Mouse (Mus musculus) lung, postnatal 0 days (tissue): ENCODE results near the gene Rptor. TPM values are rescaled to one million over a fixed set of nuclear protein-coding genes. Genes with fewer than 3 reads are reported as not detected.

Experiments
- ATAC-seq: fragments of 200-750 bp; cut with Nextera tagmentation; 2 replicates; pipeline ENCODE4 v1.8.0; 2017; ENCODE audit warnings: moderate library complexity
- DNase-seq: peaks from one replicate; pipeline ENCODE4 v3.0.0-alpha.2; 2016; ENCODE audit warnings: low spot score
- H3K27ac ChIP-seq: fragments of 300-500 bp; sonication (generic); 2 replicates; pipeline ENCODE4 v1.5.1; 2014; ENCODE audit warnings: antibody characterized with exemption, mild to moderate bottlenecking, low read length, mixed read lengths
- H3K27me3 ChIP-seq: fragments of 300-500 bp; sonication (generic); replicated peaks from 2 replicates; pipeline ENCODE4 v1.6.1; 2014; ENCODE audit warnings: low read length, mixed read lengths; ENCODE audit not compliant: insufficient read depth
- H3K36me3 ChIP-seq: fragments of 300-500 bp; sonication (generic); 2 replicates; pipeline ENCODE4 v1.6.1; 2014; ENCODE audit warnings: low read length, mixed read lengths; ENCODE audit not compliant: insufficient read depth
- H3K4me1 ChIP-seq: fragments of 300-500 bp; sonication (generic); 2 replicates; pipeline ENCODE4 v1.6.1; 2014; ENCODE audit warnings: antibody characterized with exemption, low read depth, low read length, mixed read lengths; ENCODE audit not compliant: insufficient read depth
- H3K4me2 ChIP-seq: fragments of 300-500 bp; sonication (generic); replicated peaks from 2 replicates; pipeline ENCODE4 v1.6.1; 2014; ENCODE audit warnings: low read depth, mild to moderate bottlenecking, low read length, moderate library complexity, mixed read lengths
- H3K4me3 ChIP-seq: fragments of 300-500 bp; sonication (generic); 2 replicates; pipeline ENCODE4 v1.5.1; 2014; ENCODE audit warnings: low read depth, low read length
- H3K9ac ChIP-seq: fragments of 300-500 bp; sonication (generic); replicated peaks from 2 replicates; pipeline ENCODE4 v1.6.1; 2014; ENCODE audit warnings: low read depth, mild to moderate bottlenecking
- H3K9me3 ChIP-seq: fragments of 300-500 bp; sonication (generic); 2 replicates; pipeline ENCODE4 v1.6.1; 2016; ENCODE audit warnings: low read length, mixed read lengths
- CTCF ChIP-seq: IDR thresholded peaks from 2 replicates; pipeline ENCODE4 v1.5.1; 2016; ENCODE audit warnings: antibody characterized with exemption, mild to moderate bottlenecking
- EP300 ChIP-seq: IDR thresholded peaks from 2 replicates; pipeline ENCODE4 v1.6.1; 2016; ENCODE audit warnings: antibody characterized with exemption, mild to moderate bottlenecking, control low read depth
- WGBS: fragments of 180-500 bp; shearing (Covaris S2); extraction: QIAGEN DNeasy Blood & Tissue Kit; methylation state at CpG from one replicate; pipeline ENCODE4 v1.1.7; 2014; 5-methylcytosine and 5-hydroxymethylcytosine counted together
- polyA plus RNA-seq: library from polyadenylated mRNA; unstranded; fragments of >200 nt; fragmentation: Nextera tagmentation; extraction: Ambion mirVana; gene quantifications from 2 replicates; pipeline ENCODE4 v1.2.1, GENCODE M21; 2015

Rptor gene
- polyA plus RNA-seq, 1 experiment from 2014 or later = 5.3 TPM

DNA sequence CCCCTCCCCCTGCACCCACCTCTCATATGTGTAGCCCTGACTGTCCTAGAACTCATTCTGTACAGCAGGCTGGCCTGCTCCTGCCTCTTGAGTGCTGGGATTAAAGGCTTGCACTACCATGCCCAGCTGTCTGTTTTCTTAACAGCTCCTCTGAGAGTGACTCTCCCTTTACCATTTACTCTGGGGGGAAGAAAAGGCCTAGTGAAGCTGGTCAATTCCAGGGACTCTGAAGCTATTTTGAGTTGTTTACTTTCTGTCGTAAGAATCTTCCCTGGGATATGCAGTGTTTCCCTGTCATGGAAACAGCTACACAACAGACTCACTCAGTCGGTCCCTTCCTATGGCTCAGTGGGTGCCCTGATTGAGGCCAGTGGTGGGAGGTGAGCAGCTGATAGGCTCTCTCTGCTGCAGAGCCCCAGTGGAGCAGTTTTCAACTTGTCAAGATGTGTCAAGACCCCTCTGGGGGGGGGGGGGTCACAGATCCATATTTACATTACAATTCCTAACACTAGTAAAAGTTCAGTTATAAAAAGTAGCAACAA is 63.9 kb downstream of the Rptor start:
- Histone ChIP-seq H3K4me1 (no peaks in the 10 kb centered on the region), H3K9ac (no peak overlapping the region), H3K4me2 (no peak overlapping the region), H3K27ac (peak overlapping the region; percentile 52; the same call in 1 of the 2 replicates), H3K36me3 (no peaks in the 10 kb centered on the region), H3K4me3 (no peak overlapping the region), H3K27me3 (no peaks in the 10 kb centered on the region), H3K9me3 (no peaks in the 10 kb centered on the region)
- DNase-seq (peak; percentile 88), ATAC-seq (peak; percentile 88)
- 14% methylated on average over 2 of the region's 2 CpGs for WGBS
- TF ChIP-seq EP300 (peak; percentile 57; the same call in 1 of the 2 replicates), CTCF (no peak)

GRCm38 (mm10) chr11:119670690-119671666 is 68.3 kb downstream of the Rptor start:
- TF ChIP-seq EP300 (no peak), CTCF (no peak)
- Histone ChIP-seq H3K27me3 (no peaks in the 10 kb centered on the region), H3K4me2 (no peak overlapping the region), H3K9me3 (no peaks in the 10 kb centered on the region), H3K4me3 (no peak overlapping the region), H3K4me1 (no peaks in the 10 kb centered on the region; the same call in 1 of the 2 replicates), H3K9ac (no peak overlapping the region), H3K36me3 (no peaks in the 10 kb centered on the region), H3K27ac (no peak overlapping the region)
- DNase-seq (no peak), ATAC-seq (no peak)
- 68% methylated on average over 11 of the region's 11 CpGs for WGBS

DNA sequence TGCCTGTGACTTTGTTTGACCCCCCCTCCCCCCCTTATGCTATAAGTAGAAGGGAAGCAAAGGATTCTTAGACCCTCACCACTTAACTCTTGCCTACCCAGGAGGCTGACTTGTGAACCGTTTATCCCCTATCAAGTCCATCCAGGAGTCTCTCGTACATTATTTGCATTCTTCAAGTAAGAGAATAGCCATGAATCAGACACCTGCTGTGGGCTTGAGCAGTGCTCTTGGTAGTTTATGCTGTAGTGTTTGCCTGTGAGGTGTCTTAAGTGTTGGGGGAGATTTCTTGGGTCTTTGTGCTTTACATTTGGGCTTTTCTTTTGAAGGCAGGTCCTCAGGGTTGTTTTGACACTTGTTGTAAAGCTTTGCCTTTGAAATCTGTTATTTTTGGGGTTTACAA is 69.3 kb downstream of the Rptor start:
- no peak for ATAC-seq
- no peak for DNase-seq
- H3K4me2 ChIP-seq = no peak overlapping the region

GRCm38 (mm10) chr11:119672775-119673174 is 70.1 kb downstream of the Rptor start:
- Histone ChIP-seq H3K4me2 (no peak overlapping the region), H3K4me1 (no peaks in the 10 kb centered on the region; the same call in 1 of the 2 replicates), H3K9ac (no peak overlapping the region), H3K36me3 (no peaks in the 10 kb centered on the region), H3K9me3 (no peaks in the 10 kb centered on the region), H3K27ac (no peak overlapping the region), H3K4me3 (no peak overlapping the region), H3K27me3 (no peaks in the 10 kb centered on the region)
- no peak for DNase-seq
- ATAC-seq = no peak
- no peak for TF ChIP-seq EP300
- no peak for TF ChIP-seq CTCF
- 49% methylated on average over 4 of the region's 4 CpGs for WGBS

More for the DNA sequence above, 69.3 kb downstream of the Rptor start:
- H3K4me3 ChIP-seq = no peak overlapping the region
- TF ChIP-seq EP300 = no peak
- TF ChIP-seq CTCF = no peak
- H3K4me1 ChIP-seq = no peaks in the 10 kb centered on the region; the same call in 1 of the 2 replicates
- WGBS = 35% methylated on average over 2 of the region's 2 CpGs
- H3K27me3 ChIP-seq = no peaks in the 10 kb centered on the region
- H3K36me3 ChIP-seq = no peaks in the 10 kb centered on the region
- no peaks in the 10 kb centered on the region for H3K9me3 ChIP-seq
- H3K27ac ChIP-seq = no peak overlapping the region
- no peak overlapping the region for H3K9ac ChIP-seq

- no peaks in the 10 kb centered on the region for H3K27me3 ChIP-seq
- H3K4me1 ChIP-seq = no peaks in the 10 kb centered on the region; the same call in 1 of the 2 replicates
- 60% methylated on average over 4 of the region's 4 CpGs for WGBS
- DNase-seq (no peak), ATAC-seq (no peak)
- no peak for TF ChIP-seq EP300
- no peak for TF ChIP-seq CTCF
- no peaks in the 10 kb centered on the region for H3K36me3 ChIP-seq
- no peak overlapping the region for H3K9ac ChIP-seq
- H3K4me3 ChIP-seq = no peak overlapping the region
- H3K27ac ChIP-seq = no peak overlapping the region
- no peak overlapping the region for H3K4me2 ChIP-seq
- H3K9me3 ChIP-seq = no peaks in the 10 kb centered on the region
Measured at GRCm38 (mm10) chr11:119674835-119675234, 72.1 kb downstream of the Rptor start.

GRCm38 (mm10) chr11:119675546-119675945 is 72.8 kb downstream of the Rptor start:
- WGBS = 72% methylated on average over 6 of the region's 6 CpGs
- no peak overlapping the region for H3K4me3 ChIP-seq
- TF ChIP-seq CTCF (no peak), EP300 (no peak)
- no peaks in the 10 kb centered on the region; the same call in 1 of the 2 replicates for H3K4me1 ChIP-seq
- no peak overlapping the region for H3K4me2 ChIP-seq
- ATAC-seq (no peak), DNase-seq (no peak)
- H3K9ac ChIP-seq = no peak overlapping the region
- no peaks in the 10 kb centered on the region for H3K36me3 ChIP-seq
- H3K9me3 ChIP-seq = no peaks in the 10 kb centered on the region
- H3K27me3 ChIP-seq = no peaks in the 10 kb centered on the region
- H3K27ac ChIP-seq = no peak overlapping the region
